Mouse (Mus musculus) intestine, embryonic 16.5 days (tissue): ENCODE measurements at regions not wholly inside any gene's neighbourhood (a gene's known extent, or its start where the extent isn't known, plus 50 kb on each side); places are given as distances from the start of the nearest gene placed in this dataset.

Experiments
- ATAC-seq: fragments of 200-750 bp; cut with Nextera tagmentation; 2 replicates; pipeline ENCODE4 v1.8.0; 2017; ENCODE audit warnings: moderate TSS enrichment, moderate library complexity
- H3K27ac ChIP-seq: fragments of 300-500 bp; sonication (generic); 2 replicates; pipeline ENCODE4 v1.5.1; 2014; ENCODE audit warnings: mild to moderate bottlenecking, low read length
- H3K27me3 ChIP-seq: fragments of 300-500 bp; sonication (generic); replicated peaks from 2 replicates; pipeline ENCODE4 v1.6.1; 2014; ENCODE audit warnings: low read length, control low read depth, mixed read lengths; ENCODE audit not compliant: control insufficient read depth, insufficient read depth
- H3K36me3 ChIP-seq: fragments of 300-500 bp; sonication (generic); 2 replicates; pipeline ENCODE4 v1.6.1; 2014; ENCODE audit warnings: low read length, control low read depth; ENCODE audit not compliant: control insufficient read depth, insufficient read depth
- H3K4me1 ChIP-seq: fragments of 300-500 bp; sonication (generic); 2 replicates; pipeline ENCODE4 v1.6.1; 2014; ENCODE audit warnings: low read length, control low read depth, mixed read lengths; ENCODE audit not compliant: control insufficient read depth, insufficient read depth
- H3K4me2 ChIP-seq: fragments of 300-500 bp; sonication (generic); 2 replicates; pipeline ENCODE4 v1.6.1; 2014; ENCODE audit warnings: low read depth, low read length, control low read depth
- H3K4me3 ChIP-seq: fragments of 300-500 bp; sonication (generic); 2 replicates; pipeline ENCODE4 v1.5.1; 2014; ENCODE audit warnings: mild to moderate bottlenecking, low read length
- H3K9ac ChIP-seq: fragments of 300-500 bp; sonication (generic); 2 replicates; pipeline ENCODE4 v1.6.1; 2014; ENCODE audit warnings: low read depth, low read length
- H3K9me3 ChIP-seq: fragments of 300-500 bp; sonication (generic); 2 replicates; pipeline ENCODE4 v1.6.1; 2016; ENCODE audit warnings: low read length, control low read depth; ENCODE audit not compliant: control insufficient read depth
- WGBS: fragments of 180-500 bp; shearing (Covaris S2); extraction: QIAGEN DNeasy Blood & Tissue Kit; methylation state at CpG from one replicate; pipeline ENCODE4 v1.1.7; 2014; 5-methylcytosine and 5-hydroxymethylcytosine counted together

DNA sequence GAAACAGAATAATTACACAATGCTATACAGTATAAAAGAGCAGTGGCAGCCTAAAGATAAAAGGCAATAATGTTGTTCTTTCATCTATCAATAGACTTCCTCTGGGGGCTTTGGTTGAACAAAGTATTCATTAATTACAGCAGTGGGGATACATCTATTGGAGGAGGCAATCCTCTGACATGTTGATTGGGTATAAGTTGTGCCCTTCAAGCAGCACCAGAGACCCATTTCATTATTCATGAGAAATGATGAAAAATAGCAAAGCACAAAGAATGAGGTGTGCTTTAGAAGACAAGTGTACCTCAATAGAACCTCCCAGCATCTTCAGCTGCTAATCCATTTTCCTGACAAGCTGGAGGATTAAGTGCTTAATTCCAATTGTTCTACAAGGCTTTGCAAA lies 1444.7 kb upstream of the Flrt2 start:
- Histone ChIP-seq H3K27ac (no peak overlapping the region), H3K4me3 (no peak overlapping the region), H3K4me2 (no peak overlapping the region), H3K36me3 (no peaks in the 10 kb centered on the region), H3K27me3 (no peaks in the 10 kb centered on the region), H3K9me3 (no peaks in the 10 kb centered on the region), H3K9ac (no peak overlapping the region), H3K4me1 (no peaks in the 10 kb centered on the region)
- ATAC-seq = no peak

DNA sequence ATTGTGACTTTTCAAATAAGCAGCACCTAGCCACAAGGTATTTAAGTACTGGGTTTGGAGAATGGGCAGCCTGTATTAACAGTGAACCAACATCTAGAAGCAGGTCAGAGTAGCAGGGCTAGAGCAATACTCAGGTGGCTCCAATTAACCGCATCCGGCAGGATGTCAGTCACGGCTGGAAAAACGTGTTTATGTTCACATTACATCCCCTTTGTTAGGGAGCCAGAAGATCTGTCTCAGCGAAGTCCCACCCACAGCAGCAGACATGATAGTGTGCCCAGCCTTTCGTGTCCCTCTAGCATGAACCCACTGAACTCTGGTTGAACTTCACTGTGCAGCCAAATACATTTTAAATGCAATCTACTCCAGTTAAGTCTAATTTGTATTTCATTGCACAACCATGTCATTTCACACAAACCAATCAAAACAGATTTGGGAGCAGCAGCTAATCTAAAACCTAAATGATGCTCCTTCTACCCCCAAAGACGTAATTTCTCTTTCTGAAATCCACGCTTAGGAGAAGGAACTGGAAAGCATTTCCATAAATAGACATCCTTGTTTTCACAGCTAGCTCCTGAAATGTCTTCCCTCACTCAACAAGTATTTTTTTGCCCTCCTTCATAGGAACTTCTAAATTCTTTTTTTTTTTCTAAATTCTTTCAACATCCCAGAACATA lies 1438.9 kb upstream of the Flrt2 start:
- no peaks in the 10 kb centered on the region for H3K4me1 ChIP-seq
- no peak overlapping the region for H3K27ac ChIP-seq
- H3K9me3 ChIP-seq = no peaks in the 10 kb centered on the region
- H3K4me3 ChIP-seq = no peak overlapping the region
- WGBS = 61% methylated on average over 8 of the region's 8 CpGs
- no peaks in the 10 kb centered on the region for H3K27me3 ChIP-seq
- no peak for ATAC-seq
- no peak overlapping the region for H3K4me2 ChIP-seq
- H3K9ac ChIP-seq = no peak overlapping the region
- no peaks in the 10 kb centered on the region for H3K36me3 ChIP-seq

DNA sequence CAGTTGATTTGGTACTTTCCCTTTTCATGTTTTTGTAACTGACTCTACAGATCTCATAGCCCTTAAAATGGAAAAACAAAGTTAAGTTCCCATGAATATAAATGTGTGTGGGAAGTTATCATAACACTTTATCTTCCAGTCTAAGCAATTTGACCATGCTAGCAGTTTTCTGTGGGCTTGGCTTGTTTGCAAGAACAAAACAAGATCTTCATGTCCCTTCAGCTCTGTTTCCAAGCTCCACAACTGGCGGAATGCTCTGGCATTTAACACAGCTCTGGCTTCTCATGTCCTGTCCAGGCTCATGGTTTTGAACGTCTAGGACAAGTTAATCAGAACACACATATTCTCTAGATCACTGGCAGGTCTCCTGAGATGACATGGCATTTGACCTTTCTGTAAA lies 1411.1 kb upstream of the Flrt2 start:
- Histone ChIP-seq H3K9ac (no peak overlapping the region), H3K27me3 (no peaks in the 10 kb centered on the region), H3K27ac (no peak overlapping the region), H3K4me1 (no peaks in the 10 kb centered on the region), H3K4me3 (no peak overlapping the region), H3K9me3 (no peaks in the 10 kb centered on the region), H3K4me2 (no peak overlapping the region), H3K36me3 (no peaks in the 10 kb centered on the region)
- 71% methylated on average over 2 of the region's 2 CpGs for WGBS
- no peak for ATAC-seq

DNA sequence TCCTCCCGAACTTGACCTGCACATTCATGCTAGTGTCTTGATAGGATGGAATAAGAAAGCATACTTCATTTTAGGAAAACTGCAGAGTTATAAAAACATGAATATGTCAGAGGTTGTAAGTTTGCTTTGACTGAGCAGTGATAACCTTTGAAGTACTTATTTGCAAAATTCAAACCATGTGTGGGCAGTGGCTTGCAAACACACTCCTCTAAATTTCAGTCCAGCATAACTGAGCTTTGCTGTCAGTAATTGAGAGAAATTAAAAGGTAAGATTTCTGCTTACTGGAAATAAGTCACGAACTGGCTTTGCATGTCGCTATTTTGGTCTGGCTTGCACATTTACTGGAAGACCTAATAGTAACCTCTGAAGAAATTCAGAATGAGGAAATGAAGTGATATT lies 1409.1 kb upstream of the Flrt2 start:
- Histone ChIP-seq H3K9ac (no peak overlapping the region), H3K27me3 (no peaks in the 10 kb centered on the region), H3K36me3 (no peaks in the 10 kb centered on the region), H3K9me3 (no peaks in the 10 kb centered on the region), H3K4me2 (no peak overlapping the region), H3K27ac (no peak overlapping the region), H3K4me3 (no peak overlapping the region), H3K4me1 (no peaks in the 10 kb centered on the region)
- no peak for ATAC-seq
- WGBS = 86% methylated on average over 3 of the region's 3 CpGs

DNA sequence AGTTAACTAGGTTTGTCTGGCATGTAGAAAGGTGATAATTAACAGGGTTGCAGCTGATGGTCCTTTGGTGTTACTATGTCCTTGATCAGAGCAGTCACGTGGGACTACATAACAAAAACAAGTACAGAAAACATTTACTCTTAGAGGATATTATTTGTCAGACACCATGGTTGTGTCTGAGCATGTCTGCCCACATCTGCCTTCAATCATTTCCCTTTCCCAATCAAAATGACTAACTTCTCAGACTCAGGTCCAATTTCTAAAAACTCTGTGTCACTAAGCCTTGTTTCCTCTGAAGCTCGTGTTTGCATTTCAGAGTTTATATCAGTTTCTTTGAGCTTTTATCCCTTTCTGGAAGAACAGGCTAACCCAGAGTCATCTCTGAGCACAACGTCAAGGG lies 1408.5 kb upstream of the Flrt2 start:
- Histone ChIP-seq H3K27ac (no peak overlapping the region), H3K4me1 (no peaks in the 10 kb centered on the region), H3K4me3 (no peak overlapping the region), H3K4me2 (no peak overlapping the region), H3K27me3 (no peaks in the 10 kb centered on the region), H3K36me3 (no peaks in the 10 kb centered on the region), H3K9ac (no peak overlapping the region), H3K9me3 (no peaks in the 10 kb centered on the region)
- no peak for ATAC-seq
- 73% methylated on average over 3 of the region's 3 CpGs for WGBS

DNA sequence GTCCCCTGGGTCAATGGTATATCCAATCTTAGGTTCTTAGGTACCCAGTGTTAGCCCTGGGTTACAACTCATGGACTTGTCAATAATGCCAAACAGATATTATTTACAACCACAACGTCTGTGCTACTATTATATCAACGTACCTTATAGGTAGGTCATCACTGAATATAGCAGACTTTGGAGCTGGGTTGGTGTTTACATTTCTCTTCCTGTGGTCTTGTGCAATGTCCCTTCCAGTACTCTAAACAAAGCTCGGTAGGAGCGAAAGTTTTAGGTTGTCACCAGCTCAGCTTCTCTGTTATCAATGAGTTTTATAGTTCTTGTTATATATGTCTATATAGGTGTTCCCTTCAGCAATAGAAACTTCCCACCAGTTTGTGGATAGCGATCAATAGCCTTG lies 1394.2 kb upstream of the Flrt2 start:
- H3K27ac ChIP-seq = no peak overlapping the region
- H3K4me2 ChIP-seq = no peak overlapping the region
- H3K27me3 ChIP-seq = no peaks in the 10 kb centered on the region
- no peaks in the 10 kb centered on the region for H3K9me3 ChIP-seq
- H3K4me1 ChIP-seq = no peaks in the 10 kb centered on the region
- H3K9ac ChIP-seq = no peak overlapping the region
- no peak overlapping the region for H3K4me3 ChIP-seq
- H3K36me3 ChIP-seq = no peaks in the 10 kb centered on the region
- no peak for ATAC-seq
- WGBS = 74% methylated on average over 5 of the region's 5 CpGs

DNA sequence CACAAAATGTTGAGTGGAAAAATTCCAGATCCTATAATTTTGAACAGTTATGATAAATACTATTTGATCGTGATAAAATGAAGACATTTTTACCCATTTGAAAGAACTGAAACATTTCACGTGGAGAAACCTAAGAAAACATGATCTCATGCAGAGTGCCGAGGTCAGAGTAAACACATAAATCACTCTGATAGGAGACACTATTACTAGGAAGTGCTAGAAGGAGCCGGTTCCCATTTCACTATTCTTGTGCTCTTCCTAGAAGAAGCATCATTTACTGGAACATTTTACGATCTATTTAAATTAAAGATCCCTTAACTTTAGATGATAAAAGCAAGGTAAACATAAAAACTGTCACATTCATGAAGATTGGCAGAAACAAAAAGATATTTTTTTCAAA lies 1359.7 kb upstream of the Flrt2 start:
- Histone ChIP-seq H3K27me3 (no peaks in the 10 kb centered on the region), H3K9me3 (no peaks in the 10 kb centered on the region), H3K4me3 (no peak overlapping the region), H3K36me3 (no peaks in the 10 kb centered on the region), H3K4me2 (no peak overlapping the region), H3K4me1 (no peaks in the 10 kb centered on the region), H3K9ac (no peak overlapping the region), H3K27ac (no peak overlapping the region)
- no peak for ATAC-seq
- 34% methylated on average over 5 of the region's 5 CpGs for WGBS

DNA sequence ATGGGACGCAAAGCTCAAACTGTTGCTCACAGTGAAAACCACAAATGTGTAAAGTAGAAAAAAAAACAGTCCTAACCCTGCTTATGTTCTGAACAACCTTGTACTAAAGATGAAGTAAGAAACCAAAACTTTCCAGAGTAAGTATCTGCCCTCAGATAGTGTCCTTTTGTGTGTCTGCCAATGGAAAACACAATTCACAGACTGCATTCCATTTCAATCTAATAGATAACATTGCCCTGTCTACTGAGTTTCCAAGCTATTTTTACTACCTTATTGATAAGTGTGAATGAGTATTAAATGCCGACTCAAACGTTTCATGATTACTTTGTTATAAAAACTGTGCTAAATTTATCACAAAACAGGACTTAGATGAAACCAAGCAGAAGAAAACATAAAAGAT lies 1357.4 kb upstream of the Flrt2 start:
- WGBS = 69% methylated on average over 3 of the region's 3 CpGs
- H3K4me1 ChIP-seq = no peaks in the 10 kb centered on the region
- no peak for ATAC-seq
- no peaks in the 10 kb centered on the region for H3K36me3 ChIP-seq
- no peak overlapping the region for H3K9ac ChIP-seq
- no peak overlapping the region for H3K27ac ChIP-seq
- no peak overlapping the region for H3K4me3 ChIP-seq
- no peaks in the 10 kb centered on the region for H3K27me3 ChIP-seq
- H3K9me3 ChIP-seq = no peaks in the 10 kb centered on the region
- no peak overlapping the region for H3K4me2 ChIP-seq

DNA sequence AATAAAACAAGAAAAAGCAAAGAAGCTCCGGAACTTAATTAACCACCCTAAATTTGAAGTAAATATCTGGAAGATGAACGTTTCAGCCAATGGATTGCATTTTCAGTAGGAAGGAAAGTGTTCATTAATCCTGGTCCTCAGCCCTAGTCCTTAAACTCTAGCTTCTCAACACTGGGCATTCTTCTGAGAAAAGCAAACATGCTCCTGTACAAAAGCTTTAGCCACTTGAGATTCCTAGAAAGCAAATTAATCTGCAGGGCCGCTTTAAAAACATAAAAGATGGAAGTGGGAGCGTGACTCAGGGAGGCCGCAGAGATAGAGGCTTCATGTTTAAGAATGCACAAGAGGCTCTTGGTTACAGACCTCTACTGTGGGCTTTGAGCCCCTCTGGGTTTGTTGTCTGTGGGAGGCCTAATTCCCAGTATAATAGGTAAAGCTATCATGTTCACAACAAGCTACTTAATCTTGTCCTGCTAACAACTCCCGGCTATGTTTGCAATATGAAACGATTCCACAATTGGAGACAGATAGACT lies 1342.3 kb upstream of the Flrt2 start:
- no peak overlapping the region for H3K9ac ChIP-seq
- no peaks in the 10 kb centered on the region for H3K27me3 ChIP-seq
- no peak overlapping the region for H3K4me3 ChIP-seq
- no peak for ATAC-seq
- no peaks in the 10 kb centered on the region for H3K4me1 ChIP-seq
- WGBS = 59% methylated on average over 7 of the region's 7 CpGs
- H3K27ac ChIP-seq = no peak overlapping the region
- H3K36me3 ChIP-seq = no peaks in the 10 kb centered on the region
- H3K9me3 ChIP-seq = no peaks in the 10 kb centered on the region
- H3K4me2 ChIP-seq = no peak overlapping the region

DNA sequence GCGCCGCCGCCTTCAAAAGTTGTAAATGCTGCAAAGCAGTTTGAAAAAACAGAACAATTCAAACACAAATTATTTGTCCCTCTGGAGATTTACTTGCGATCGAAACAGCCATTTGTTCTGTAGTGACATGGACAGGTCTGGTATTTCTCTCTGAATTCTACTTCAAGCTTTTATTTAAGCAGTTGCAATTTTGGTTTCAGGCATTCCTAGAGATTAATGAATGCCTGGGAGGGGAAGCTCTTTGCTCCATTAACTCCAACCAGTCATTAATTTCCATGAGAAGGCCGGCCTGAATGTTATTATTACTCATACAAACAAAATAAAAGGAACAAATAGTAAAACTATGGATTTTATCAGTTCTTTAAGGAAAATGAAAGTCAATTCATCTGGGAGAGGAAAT lies 1327.8 kb upstream of the Flrt2 start:
- no peaks in the 10 kb centered on the region for H3K36me3 ChIP-seq
- H3K27me3 ChIP-seq = no peaks in the 10 kb centered on the region
- no peak overlapping the region for H3K4me2 ChIP-seq
- no peaks in the 10 kb centered on the region for H3K4me1 ChIP-seq
- H3K4me3 ChIP-seq = no peak overlapping the region
- WGBS = 56% methylated on average over 6 of the region's 6 CpGs
- H3K9ac ChIP-seq = no peak overlapping the region
- H3K9me3 ChIP-seq = no peaks in the 10 kb centered on the region
- ATAC-seq = no peak
- H3K27ac ChIP-seq = no peak overlapping the region
